Mouse (Mus musculus) lung, postnatal 0 days (tissue): ENCODE data around the gene 2010111I01Rik.

Source experiments
- CTCF ChIP-seq: IDR thresholded peaks from 2 replicates; pipeline ENCODE4 v1.5.1; 2016; ENCODE audit warnings: antibody characterized with exemption, mild to moderate bottlenecking
- EP300 ChIP-seq: IDR thresholded peaks from 2 replicates; pipeline ENCODE4 v1.6.1; 2016; ENCODE audit warnings: antibody characterized with exemption, mild to moderate bottlenecking, control low read depth

- TF ChIP-seq CTCF, result no peak
- TF ChIP-seq EP300, result no peak
These were observed 176.6 kb downstream of the 2010111I01Rik start for GRCm38 (mm10) chr13:63141275-63141674.
